Mouse (Mus musculus) thymus, postnatal 10 days (tissue): ENCODE measurements around the gene Pdp2.
A peak's percentile ranks its signal among the peaks of the same experiment; 100 is the strongest.
"Not testable (repeated sequence)": the region's sequence is repeated elsewhere in the genome, so short reads cannot be mapped to it uniquely, and the experiment has no call there.

Experiments
- DNase-seq, 2 experiments: peaks; one replicate each; pipeline ENCODE4 v3.0.0; 2021; ENCODE audit warnings: low spot score in 2 of 2

Gene Pdp2

DNA sequence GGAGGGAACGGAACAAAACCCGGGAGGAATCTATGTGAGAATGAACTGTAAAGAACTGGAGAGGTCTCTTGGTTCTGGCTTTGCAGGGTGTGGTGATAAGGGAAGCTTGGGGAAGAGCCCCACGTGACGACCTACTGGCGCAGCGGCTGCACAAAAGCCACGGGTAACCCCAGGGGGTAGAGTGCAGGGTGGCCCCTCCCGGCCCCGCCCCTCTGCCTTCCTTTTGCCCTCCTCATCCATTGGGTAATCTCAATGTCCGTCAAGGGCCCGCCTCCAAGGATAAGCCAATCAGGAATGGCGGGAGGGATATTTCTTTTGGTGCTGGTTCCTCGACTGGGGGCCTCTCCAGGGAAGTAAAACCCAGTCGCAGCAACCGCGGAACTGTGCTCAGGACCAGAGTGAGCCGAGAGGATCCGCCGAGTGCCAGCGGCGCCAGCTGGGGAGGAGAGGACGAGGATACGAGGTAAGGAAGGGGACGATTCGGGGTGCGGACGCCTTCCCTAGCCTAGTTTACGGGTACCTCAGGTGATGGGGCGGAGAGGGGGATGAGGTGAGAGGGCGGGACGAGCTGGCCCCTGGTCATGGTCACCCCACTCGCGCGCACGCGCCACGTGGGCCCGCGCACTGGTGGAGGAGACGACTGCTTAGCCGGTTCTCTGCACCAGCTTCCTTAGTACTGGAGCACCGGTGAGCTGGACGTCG, at the start of gene Pdp2:
Gene Pdp2 (plus strand): TSS at position 319 of the 702 bp plus-strand sequence.
- peak; percentile 89 to 92 for DNase-seq

DNA sequence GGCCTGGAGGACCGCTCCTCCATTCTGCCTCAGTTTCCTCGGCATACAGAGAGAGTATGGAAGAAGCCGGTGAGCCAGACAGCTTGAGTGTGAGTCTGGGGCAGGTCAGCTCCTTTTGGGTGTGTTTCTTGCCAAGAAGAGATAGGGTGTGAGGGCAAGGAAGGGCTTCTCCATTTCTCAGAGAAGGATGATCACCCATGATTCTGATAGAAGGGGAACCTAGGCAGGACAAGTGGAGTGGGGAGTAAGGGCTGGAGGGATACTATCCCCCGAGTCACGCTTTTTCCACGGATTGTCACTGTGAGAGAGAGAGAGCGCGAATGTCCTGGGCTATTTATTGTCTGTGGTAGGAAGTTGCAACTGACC, 49.8 kb upstream of the Pdp2 start:
- DNase-seq: no peak

DNA sequence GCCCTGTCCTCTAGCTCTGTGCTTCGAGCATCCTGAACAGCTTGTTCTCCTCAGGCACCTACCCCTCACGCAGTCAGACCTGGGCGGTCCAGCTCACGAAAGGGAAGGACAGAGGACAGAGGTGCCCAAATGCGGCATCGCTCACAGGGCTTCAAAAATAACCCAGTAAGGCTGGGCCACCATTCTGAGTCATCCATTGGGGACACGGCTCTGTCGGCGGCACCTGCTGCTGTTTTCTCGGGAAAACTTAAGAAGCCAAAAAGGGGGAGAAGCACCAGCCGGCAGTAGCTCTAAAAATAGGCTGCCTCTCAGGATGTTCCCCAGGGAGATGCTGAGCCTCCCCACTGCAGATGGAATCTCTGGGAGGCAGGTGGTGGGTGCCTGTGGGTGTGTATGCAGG, 49.1 kb upstream of the Pdp2 start:
- DNase-seq: no peak

DNA sequence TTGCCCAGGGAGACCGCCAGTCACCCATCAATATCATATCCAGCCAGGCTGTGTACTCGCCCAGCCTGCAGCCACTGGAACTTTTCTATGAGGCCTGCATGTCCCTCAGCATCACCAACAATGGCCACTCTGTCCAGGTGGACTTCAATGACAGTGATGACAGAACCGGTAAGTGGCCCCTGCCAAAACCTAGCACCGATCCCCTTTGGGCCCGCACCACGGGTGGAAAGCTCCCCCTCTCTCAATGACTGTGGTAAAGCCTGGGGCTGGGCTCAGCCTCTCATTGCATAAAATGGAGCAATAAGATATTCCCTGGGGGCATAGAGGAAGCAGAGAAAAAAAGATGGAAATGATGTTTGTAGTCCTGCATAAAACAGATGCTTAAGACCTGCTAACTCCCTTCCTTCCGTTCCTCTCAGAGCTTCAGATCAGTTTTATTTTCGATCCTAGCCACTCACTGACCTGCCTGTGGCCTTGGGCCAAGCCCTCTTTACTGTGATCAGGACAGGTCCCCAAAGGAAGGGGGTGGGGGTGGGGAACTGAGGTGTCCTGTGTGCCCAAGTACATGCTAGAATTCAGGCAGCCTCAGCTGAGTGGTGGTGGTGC, 47.7 kb upstream of the Pdp2 start:
- DNase-seq: no peak

DNA sequence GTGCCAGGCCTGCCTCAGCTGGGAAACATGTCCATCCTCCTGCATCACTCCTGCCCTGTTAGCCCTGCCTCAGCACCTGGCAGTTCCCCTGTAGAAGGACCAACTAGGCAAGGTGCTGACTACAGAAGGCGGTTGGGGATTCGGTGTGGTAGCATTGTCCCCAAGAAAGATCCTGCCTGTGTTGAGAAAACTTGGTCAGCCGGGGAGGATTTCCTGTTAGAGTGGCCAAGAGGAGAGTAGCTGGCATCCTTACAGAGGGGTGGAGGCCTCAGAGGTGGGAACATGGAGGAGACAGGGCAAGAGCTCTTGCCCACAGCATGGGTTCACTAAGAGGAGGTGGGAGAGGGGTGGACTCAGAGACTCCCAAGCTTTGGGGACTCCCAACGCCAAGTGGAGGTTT, 36.1 kb upstream of the Pdp2 start:
- DNase-seq: no peak

DNA sequence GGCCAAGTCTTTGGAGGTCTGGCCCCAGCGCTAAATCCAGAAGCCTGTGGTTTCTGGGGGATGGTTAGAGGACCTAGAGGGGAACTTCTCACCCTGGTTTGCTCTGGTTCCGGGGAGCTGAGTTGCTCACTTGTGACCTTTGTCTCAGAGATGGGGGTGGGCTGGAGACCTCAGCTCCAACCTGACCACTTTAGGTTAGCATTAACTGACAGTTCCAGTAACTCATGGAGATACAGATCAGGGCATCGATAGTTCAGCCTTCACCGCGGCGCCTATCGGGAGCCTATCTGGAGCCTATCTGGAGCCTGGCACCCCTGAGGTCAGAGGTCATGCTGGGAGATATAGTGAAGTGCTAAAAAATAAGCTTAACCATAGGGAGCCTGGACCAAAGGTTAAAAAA, 34.0 kb upstream of the Pdp2 start:
- DNase-seq: no peak

DNA sequence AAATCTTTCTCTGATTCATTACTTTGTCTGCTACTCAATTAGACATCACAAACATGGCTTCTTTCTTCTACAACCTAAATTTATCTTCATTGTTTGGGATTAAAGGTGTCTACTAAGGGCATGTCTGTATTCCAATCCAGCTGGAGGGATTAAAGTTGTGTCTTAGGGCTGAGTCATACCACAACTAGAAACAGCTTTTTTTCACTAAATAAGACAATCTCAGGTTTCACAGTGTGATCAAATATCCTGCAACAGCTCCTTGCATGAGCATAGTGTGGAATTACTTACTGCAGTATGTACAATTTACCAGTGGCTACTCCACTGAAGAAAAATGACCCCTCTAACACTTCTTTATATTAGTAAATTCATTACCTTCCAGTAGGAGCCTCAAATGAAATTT, 30.5 kb upstream of the Pdp2 start:
- no peak for DNase-seq

DNA sequence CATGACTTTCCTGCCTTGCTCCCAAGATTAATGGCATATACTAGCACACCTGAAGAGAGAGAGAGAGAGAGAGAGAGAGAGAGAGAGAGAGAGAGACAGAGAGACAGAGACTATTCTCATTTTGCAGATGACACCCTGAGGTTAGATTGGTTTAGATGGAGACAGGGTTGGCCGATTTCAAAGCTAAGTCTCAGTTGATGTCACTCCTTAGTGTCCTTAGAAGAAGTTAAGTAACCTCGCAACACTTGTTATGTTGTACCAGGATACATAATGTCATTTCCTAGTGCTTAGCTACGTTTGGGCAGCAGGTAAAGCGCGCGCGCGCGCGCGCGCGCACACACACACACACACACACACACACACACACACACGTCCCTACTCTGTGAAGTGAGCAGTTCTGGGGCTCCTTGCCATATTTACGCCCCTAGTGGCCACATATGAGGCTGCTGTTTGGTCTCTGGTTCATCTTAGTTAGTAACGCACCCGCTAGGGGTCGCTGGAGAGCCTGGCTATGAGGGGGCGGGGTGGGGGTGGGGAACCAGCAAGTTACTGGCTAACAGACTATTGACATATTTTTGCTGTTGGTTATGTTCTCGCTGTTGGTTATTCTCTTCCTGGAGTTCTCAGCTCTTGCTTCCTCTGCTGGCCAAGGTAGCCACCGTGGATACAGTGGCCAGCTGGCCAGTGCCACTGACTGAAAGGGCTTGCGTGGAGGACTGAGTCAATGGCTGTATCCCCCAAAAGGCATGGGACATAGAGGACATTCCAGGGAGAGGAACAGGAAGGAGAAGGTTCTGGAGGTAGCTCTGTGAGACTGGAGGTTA, 26.4 kb upstream of the Pdp2 start:
- peak; percentile 67 to 90 for DNase-seq

DNA sequence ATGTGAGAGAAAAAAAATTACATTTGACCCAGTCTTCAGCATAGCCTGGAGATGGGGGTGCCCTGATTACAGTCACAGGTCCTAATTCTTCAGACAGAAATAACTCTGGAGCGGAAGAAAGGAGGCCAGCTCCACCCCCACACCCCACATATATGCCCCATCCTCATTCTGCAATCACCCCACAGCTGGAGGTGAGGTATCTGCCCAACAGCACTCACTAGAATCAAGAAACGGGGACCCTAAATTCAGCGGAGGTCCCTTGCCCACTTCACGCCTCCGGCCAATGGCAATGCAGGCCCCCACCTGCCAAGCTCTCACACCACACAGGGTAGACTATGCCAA, 25.8 kb upstream of the Pdp2 start:
- DNase-seq: no peak

DNA sequence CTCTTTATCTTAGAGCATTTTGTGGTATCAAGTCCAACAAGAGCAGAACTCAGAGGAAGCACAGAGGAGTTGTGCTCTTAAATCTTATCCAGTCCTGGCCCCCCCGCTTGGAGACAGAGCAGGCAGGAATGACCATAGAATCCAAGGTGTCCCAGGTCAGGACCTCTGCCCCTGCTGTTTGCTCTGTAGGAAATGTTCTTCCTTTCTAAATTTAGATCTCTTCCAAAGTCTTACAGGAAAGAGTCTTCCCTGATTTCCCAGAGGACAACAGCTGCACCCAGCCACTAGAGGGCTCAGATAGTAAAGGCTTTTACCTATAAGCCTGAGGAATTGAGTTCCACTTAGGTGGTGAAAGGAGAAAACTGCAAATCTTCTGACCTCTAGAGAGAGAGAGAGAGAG, 21.7 kb upstream of the Pdp2 start:
- DNase-seq: no peak

DNA sequence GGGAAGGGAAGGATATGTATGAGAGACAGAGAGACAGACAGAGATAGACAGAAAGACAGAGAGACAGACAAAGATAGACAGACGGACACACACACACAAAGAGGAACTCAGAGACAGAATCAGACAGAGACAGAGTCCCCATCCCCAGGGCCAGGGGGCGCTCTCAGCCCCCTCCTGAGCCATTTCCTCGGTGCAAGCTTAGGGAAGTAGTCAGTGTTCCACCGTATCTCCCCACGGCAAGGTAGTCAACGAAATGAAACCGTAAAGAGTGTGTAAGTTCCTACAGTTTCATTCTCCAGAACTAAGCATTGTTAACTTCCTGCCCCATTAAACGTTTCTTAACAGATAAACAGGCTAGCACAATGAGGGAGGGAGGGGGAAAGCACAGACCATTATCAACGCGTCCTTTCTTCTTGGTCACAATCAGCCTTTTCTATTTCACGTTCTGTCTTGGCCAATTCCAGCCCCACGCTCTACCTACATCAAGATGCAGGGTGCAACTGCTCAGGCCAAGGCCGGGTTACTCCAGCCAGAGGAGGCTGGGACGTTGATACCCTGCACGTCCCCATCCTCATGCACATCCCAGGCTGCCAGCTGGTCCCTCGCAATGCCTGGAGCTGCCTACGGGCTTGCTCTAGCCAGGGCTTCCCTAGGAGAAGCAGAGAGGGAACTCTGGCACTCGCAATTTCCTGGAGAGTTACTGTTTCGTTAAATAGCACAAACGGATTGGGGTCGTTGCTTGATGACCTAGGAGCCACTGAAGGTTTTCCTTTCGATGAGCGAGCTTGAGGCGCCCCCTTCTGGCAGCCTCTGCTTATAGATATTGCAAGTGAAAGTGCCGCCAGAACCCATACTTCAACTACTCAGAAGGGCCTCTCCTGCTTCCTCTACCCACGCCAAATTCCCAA, 20.6 kb upstream of the Pdp2 start:
- peak; percentile 66 to 91 for DNase-seq

DNA sequence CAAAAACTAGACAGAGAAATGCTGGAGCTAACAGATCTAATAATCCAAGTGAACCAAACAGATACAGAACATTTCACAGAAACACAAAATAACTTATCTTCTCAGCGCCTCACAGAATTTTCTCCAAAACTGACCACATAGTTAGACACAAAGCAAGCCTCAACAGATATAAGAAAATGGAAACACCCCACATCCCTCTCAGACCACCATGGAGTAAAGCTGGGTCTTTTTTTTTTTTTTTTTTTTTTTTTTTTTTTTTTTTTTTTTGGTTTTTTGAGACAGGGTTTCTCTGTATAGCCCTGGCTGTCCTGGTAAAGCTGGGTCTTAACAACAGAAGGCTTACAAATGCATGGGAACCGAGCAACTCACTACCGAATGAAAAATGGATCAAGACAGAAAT, 14.4 kb upstream of the Pdp2 start:
- no peak for DNase-seq

DNA sequence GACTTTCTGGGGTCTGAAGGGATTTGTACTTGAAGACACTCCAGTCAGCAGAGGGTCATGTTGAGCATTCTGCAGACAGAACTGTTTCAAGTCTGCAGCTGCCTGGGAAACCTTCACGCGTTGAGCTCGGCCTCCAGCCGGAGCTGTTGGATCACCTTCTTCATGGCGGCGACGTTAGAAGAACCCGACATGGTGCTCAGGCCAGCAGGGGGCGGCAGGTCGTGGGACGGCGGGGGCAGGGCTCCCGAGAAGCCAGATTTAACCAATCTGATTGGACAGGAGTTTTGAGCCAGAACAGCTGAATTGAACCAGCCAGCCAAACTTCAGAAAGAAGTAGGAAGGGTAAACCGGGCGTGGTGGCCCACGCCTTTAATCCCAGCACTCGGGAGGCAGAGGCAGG, 13.6 kb upstream of the Pdp2 start:
- not testable (repeated sequence) for DNase-seq

DNA sequence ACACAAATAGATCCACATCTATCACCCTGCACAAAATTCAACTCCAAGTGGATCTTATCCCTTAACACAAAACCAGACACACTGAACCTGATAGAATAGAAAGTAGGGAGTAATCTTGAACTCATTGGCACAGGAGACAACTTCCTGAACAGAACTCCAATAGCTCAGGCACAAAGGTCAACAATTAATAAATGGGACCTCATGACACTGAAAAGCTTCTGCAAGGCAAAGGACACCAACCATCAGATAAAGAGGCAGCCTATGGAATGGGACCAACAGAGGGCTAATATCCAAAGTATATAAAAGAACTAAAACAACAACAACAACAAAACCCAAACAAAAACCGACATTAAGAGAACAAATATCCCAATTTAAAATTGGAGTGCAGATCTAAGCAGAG, 6.7 kb upstream of the Pdp2 start:
- DNase-seq: no peak

DNA sequence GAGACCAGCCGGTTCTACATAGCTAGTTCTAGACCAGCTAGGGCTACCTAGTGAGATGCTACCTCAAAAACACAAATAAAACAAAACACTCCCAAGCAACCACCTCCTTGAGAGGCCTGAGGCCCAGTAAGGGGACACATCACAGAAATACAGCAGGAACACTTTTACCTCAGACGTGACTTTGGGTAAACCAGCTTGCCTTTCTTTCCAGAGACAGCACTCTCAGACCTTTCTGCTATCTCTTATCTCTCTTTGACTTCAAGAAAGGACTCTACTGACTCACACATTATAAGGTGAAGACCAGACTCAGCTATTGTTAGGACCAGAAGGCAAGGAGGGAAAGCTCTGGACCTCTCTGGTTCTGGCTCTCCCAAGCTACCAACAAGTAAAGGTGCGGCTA, 967 bp upstream of the Pdp2 start:
- DNase-seq: no peak

DNA sequence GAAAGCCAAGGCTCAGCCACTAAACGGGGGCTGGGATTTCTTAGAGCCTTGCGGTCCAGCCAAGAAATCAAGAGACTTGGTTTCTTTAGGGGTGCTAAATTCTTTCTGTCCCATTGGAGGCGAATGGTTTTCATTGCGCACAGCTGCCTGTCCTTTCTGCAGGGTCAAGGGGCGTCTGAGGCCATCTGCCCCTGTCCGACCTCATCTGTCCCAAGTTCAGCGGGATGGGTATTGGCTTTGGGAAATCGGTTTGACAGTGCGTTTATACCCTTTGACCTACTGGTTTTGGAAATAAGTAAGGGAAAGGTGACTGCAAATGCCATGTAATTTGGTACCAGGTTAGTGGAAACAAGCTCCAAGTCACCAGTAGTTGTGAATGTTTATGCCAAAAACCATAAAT, 605 bp downstream of the Pdp2 start:
- DNase-seq: no peak

DNA sequence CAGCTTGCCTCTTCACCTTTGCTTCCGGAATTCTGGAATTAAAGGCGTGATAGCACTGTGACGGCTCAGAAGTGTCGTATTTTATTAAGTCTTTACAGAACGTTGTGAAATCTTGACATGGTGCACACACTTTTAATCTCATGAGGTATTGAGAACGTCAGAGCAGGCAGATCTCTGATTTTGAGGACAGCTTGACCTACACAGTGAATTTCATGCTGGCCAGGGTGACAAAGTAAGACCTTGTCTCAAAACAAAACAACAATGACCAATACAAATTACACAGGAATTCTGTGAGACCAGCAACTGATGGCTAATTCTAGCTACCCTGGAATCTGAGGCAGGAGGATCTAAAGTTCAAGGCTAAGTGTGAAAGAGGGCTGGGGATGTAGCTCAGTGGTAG, 1.3 kb downstream of the Pdp2 start:
- DNase-seq: no peak

DNA sequence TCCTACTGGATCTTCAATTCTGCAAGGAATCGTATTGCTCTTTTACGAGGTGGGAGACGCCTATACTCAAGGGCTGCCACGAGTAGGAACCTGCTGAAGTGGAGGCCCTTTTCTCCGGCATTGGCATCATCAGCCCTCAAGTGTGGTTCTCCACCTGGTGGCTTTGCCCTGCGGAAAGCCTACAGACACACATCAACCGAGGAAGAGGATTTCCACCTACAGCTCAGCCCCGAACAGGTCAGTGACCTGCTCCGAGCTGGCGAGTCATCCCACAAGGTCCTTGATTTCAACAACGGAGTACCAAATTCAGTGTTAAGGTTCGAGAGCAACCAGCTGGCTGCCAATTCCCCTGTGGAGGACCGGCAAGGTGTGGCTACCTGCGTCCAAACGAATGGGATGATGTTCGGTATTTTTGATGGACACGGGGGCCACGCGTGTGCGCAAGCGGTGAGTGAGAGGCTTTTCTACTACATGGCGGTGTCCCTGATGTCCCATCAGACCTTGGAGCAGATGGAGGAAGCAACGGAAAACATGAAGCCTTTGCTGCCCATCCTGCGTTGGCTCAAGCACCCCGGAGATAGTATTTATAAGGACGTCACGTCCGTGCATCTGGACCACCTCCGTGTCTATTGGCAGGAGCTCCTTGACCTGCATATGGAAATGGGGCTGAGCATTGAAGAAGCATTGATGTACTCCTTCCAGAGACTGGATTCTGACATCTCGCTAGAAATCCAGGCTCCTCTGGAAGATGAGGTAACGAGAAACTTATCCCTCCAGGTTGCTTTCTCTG, 2.5 kb downstream of the Pdp2 start:
- no peak for DNase-seq

DNA sequence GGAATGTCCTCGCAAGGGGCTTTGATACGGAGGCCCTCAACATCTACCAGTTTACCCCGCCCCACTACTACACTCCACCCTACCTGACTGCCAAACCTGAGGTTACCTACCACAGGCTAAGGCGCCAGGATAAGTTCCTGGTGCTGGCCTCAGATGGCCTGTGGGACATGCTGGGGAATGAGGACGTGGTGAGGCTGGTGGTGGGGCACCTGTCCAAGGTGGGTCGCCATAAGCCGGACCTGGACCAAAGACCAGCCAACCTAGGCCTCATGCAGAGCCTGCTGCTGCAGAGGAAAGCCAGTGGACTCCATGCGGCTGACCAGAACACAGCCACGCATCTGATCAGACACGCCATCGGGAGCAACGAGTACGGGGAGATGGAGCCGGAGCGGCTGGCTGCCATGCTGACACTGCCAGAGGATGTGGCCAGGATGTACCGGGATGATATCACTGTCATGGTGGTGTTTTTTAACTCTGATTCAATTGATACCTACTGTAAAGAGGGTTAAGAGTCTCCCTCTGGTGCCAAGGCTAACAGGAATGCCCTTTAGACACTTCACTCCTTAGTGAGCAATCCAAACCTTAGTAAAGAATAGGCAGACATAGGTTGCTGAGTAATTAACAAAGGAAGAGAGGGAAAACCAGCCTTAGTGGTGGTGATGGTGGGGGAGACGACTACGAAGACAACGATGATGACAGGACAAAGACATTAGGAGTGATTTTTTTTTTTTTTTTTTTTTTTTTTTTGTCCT, 3.5 kb downstream of the Pdp2 start:
- no peak for DNase-seq

DNA sequence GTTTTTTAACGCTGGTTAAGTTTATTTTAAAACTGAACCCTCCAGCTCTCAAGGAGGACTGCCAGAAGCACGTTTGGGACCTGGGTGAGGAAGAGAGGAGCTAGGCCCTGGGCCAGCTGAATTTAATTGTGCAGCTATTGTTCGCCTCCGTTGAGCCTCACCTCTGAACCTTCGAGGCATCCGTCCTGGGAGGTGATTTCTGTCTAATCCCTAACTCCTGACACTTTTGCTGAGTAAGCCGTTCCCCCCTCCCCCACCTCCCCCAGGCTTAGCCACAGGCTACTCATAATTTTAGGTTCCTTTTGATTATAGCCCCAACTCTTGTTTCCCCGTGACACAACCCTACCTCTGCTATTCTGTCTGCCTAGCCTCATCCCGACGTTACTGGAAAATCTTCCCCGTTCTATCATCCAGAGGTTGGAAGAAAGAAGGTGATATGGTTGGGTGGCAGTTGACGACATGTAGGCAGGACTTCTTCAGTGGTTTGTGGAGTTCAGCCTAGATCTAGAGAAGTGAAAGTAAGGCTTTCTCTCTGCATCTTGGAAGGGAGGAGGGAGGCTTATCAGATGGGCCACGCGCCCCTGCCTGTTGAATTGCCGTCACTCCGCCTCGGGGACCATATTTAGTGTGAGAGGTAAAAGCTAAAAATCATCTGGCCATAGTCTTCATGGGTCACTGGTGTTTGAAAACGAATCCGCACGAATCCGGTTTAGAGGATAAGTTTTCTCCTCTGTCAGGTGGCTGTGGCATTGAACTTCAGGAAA, 4.7 kb downstream of the Pdp2 start:
- no peak for DNase-seq
